Mouse (Mus musculus) stomach, postnatal 0 days (tissue): ENCODE measurements at regions not wholly inside any gene's neighbourhood (a gene's known extent, or its start where the extent isn't known, plus 50 kb on each side); places are given as distances from the start of the nearest gene placed in this dataset.

Source experiments
- CTCF ChIP-seq: IDR thresholded peaks from 2 replicates; pipeline ENCODE4 v1.5.1; 2016; ENCODE audit warnings: antibody characterized with exemption, low read depth, mild to moderate bottlenecking, moderate library complexity
- EP300 ChIP-seq: optimal IDR thresholded peaks from 2 replicates; pipeline ENCODE3; 2016; ENCODE audit warnings: antibody characterized with exemption

GRCm38 (mm10) chr16:63016658-63017057 is 162.6 kb downstream of the Pros1 start:
- TF ChIP-seq CTCF (no peak), EP300 (no peak)
